Mouse (Mus musculus): Measurements from ENCODE around the gene Hacd2. TPM values are rescaled to one million over a fixed set of nuclear protein-coding genes. Genes with fewer than 3 reads are reported as not detected.

The Hacd2 gene
- polyA plus RNA-seq, 1 experiment: 70.8 TPM

- H3K36me3 ChIP-seq (ENCODE audit: control insufficient read depth, insufficient read depth, low read length): no peaks in the 10 kb centered on the region
These were observed 37.8 kb upstream of the Hacd2 start for GRCm38 (mm10) chr16:34984203-34985030.

DNA sequence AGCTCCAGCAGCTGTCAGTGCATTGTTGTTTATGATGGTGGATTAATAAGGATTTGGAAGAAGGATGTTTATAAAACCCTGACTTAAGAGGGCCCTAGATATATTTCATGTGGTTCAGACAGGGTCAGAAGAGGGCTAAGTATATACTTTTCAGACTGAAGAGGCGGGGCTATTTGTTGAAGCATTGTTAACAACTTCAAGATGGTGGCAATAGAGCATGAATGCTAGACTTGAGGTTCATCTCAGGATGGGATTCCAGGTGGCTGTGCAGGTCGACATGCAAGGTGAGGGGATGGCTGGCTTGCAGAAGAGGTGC is 37.2 kb upstream of the Hacd2 start:
- H3K27ac ChIP-seq (ENCODE audit: insufficient read depth, low read depth, low read length): no peak overlapping the region
- no peak for DNase-seq

More at GRCm38 (mm10) chr16:34984203-34985030, 37.8 kb upstream of the Hacd2 start:
- TF ChIP-seq POLR2A (IDR thresholded peaks at IDR 0.05; ENCODE audit: low read depth, low read length) (no peak), CTCF (conservative IDR thresholded peaks at IDR 0.05; ENCODE audit: insufficient read depth, insufficient read length, low read depth, low read length) (no peak)
- Histone ChIP-seq H3K4me3 (ENCODE audit: insufficient read depth, low read depth, low read length) (no peak overlapping the region), H3K27me3 (replicated peaks; ENCODE audit: control insufficient read depth, insufficient read depth, low read length) (no peaks in the 10 kb centered on the region), H3K4me1 (ENCODE audit: control insufficient read depth, insufficient read depth, low read length) (no peaks in the 10 kb centered on the region), H3K27ac (ENCODE audit: insufficient read depth, low read depth, low read length) (no peak overlapping the region)
- DNase-seq: no peak
- WGBS: 51% methylated on average over 11 of the region's 11 CpGs

DNA sequence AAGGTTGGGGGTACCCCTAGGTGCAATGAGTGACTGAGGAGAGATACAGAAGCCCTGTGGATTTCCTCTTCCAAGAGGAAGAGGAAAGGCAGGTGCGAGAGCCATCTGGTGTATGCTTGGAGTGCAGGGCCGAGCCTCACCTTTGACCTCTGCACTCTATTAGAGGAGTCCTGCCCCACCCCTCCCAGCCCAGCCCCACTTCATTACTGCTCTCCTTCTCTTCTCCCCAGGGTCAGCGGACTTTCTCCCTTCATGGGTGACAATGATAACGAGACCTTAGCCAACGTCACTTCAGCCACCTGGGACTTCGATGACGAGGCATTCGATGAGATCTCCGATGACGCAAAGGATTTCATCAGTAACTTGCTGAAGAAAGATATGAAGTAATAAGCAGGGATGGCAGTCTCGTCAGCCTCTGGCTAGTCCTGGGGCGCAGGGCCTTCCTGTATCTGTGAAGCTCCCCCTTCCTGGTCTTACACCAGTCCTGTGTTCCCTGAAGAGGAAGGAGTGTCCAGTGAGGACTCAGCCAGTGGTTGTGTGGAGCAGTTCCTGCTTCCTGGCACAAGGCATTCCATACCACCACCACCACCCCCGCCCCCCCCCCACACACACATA is 35.9 kb upstream of the Hacd2 start:
- 91% methylated on average over 13 of the region's 13 CpGs for WGBS
- Histone ChIP-seq H3K27me3 (replicated peaks; ENCODE audit: control insufficient read depth, insufficient read depth, low read length) (no peaks in the 10 kb centered on the region), H3K36me3 (ENCODE audit: control insufficient read depth, insufficient read depth, low read length) (no peaks in the 10 kb centered on the region), H3K4me3 (ENCODE audit: insufficient read depth, low read depth, low read length) (no peak overlapping the region), H3K4me1 (ENCODE audit: control insufficient read depth, insufficient read depth, low read length) (no peaks in the 10 kb centered on the region), H3K27ac (ENCODE audit: insufficient read depth, low read depth, low read length) (no peak overlapping the region)
- DNase-seq: no peak
- TF ChIP-seq CTCF (conservative IDR thresholded peaks at IDR 0.05; ENCODE audit: insufficient read depth, insufficient read length, low read depth, low read length) (no peak), POLR2A (IDR thresholded peaks at IDR 0.05; ENCODE audit: low read depth, low read length) (no peak)

More for the DNA sequence above, 37.2 kb upstream of the Hacd2 start:
- H3K4me3 ChIP-seq (ENCODE audit: insufficient read depth, low read depth, low read length): no peak overlapping the region
- H3K36me3 ChIP-seq (ENCODE audit: control insufficient read depth, insufficient read depth, low read length): no peaks in the 10 kb centered on the region
- TF ChIP-seq POLR2A (IDR thresholded peaks at IDR 0.05; ENCODE audit: low read depth, low read length) (no peak), CTCF (conservative IDR thresholded peaks at IDR 0.05; ENCODE audit: insufficient read depth, insufficient read length, low read depth, low read length) (no peak)
- 79% methylated on average over 2 of the region's 2 CpGs for WGBS
- H3K4me1 ChIP-seq (ENCODE audit: control insufficient read depth, insufficient read depth, low read length): no peaks in the 10 kb centered on the region
- H3K27me3 ChIP-seq (replicated peaks; ENCODE audit: control insufficient read depth, insufficient read depth, low read length): no peaks in the 10 kb centered on the region

- Histone ChIP-seq H3K4me1 (ENCODE audit: control insufficient read depth, insufficient read depth, low read length) (peaks cover 14% of the 10 kb centered on the region), H3K27ac (ENCODE audit: insufficient read depth, low read depth, low read length) (no peak overlapping the region), H3K27me3 (replicated peaks; ENCODE audit: control insufficient read depth, insufficient read depth, low read length) (no peaks in the 10 kb centered on the region), H3K4me3 (ENCODE audit: insufficient read depth, low read depth, low read length) (no peak overlapping the region), H3K36me3 (ENCODE audit: control insufficient read depth, insufficient read depth, low read length) (no peaks in the 10 kb centered on the region)
- TF ChIP-seq CTCF (conservative IDR thresholded peaks at IDR 0.05; ENCODE audit: insufficient read depth, insufficient read length, low read depth, low read length) (no peak), POLR2A (IDR thresholded peaks at IDR 0.05; ENCODE audit: low read depth, low read length) (no peak)
- WGBS: 75% methylated on average over 3 of the region's 3 CpGs
- DNase-seq: no peak
These were observed 30.9 kb upstream of the Hacd2 start for GRCm38 (mm10) chr16:34991365-34991764.

- Histone ChIP-seq H3K4me3 (ENCODE audit: insufficient read depth, low read depth, low read length) (no peak overlapping the region), H3K4me1 (ENCODE audit: control insufficient read depth, insufficient read depth, low read length) (peaks cover 18% of the 10 kb centered on the region), H3K27me3 (replicated peaks; ENCODE audit: control insufficient read depth, insufficient read depth, low read length) (no peaks in the 10 kb centered on the region), H3K27ac (ENCODE audit: insufficient read depth, low read depth, low read length) (no peak overlapping the region), H3K36me3 (ENCODE audit: control insufficient read depth, insufficient read depth, low read length) (no peaks in the 10 kb centered on the region)
- TF ChIP-seq POLR2A (IDR thresholded peaks at IDR 0.05; ENCODE audit: low read depth, low read length): no peak
- TF ChIP-seq CTCF (conservative IDR thresholded peaks at IDR 0.05; ENCODE audit: insufficient read depth, insufficient read length, low read depth, low read length): no peak
- DNase-seq: no peak
- WGBS: 90% methylated on average over 5 of the region's 5 CpGs
These were observed 29.4 kb upstream of the Hacd2 start for GRCm38 (mm10) chr16:34992854-34993253.

- no peaks in the 10 kb centered on the region for H3K36me3 ChIP-seq (ENCODE audit: control insufficient read depth, insufficient read depth, low read length)
- H3K4me1 ChIP-seq (ENCODE audit: control insufficient read depth, insufficient read depth, low read length): peaks cover 18% of the 10 kb centered on the region
- WGBS: 85% methylated on average over 10 of the region's 10 CpGs
- TF ChIP-seq POLR2A (IDR thresholded peaks at IDR 0.05; ENCODE audit: low read depth, low read length) (no peak), CTCF (conservative IDR thresholded peaks at IDR 0.05; ENCODE audit: insufficient read depth, insufficient read length, low read depth, low read length) (no peak)
- H3K27me3 ChIP-seq (replicated peaks; ENCODE audit: control insufficient read depth, insufficient read depth, low read length): no peaks in the 10 kb centered on the region
- no peak for DNase-seq
- no peak overlapping the region for H3K27ac ChIP-seq (ENCODE audit: insufficient read depth, low read depth, low read length)
- H3K4me3 ChIP-seq (ENCODE audit: insufficient read depth, low read depth, low read length): no peak overlapping the region
These were observed 28.4 kb upstream of the Hacd2 start for GRCm38 (mm10) chr16:34993694-34994330.

- no peak for DNase-seq
- peak overlapping the region; percentile 82 for H3K27ac ChIP-seq (ENCODE audit: insufficient read depth, low read depth, low read length)
- WGBS: 63% methylated on average over 9 of the region's 9 CpGs
- H3K4me1 ChIP-seq (ENCODE audit: control insufficient read depth, insufficient read depth, low read length): peaks cover 18% of the 10 kb centered on the region
- H3K27me3 ChIP-seq (replicated peaks; ENCODE audit: control insufficient read depth, insufficient read depth, low read length): no peaks in the 10 kb centered on the region
- no peak overlapping the region for H3K4me3 ChIP-seq (ENCODE audit: insufficient read depth, low read depth, low read length)
- TF ChIP-seq CTCF (conservative IDR thresholded peaks at IDR 0.05; ENCODE audit: insufficient read depth, insufficient read length, low read depth, low read length) (no peak), POLR2A (IDR thresholded peaks at IDR 0.05; ENCODE audit: low read depth, low read length) (no peak)
- H3K36me3 ChIP-seq (ENCODE audit: control insufficient read depth, insufficient read depth, low read length): no peaks in the 10 kb centered on the region
These were observed 27.5 kb upstream of the Hacd2 start for GRCm38 (mm10) chr16:34994641-34995141.
